Mouse (Mus musculus): ENCODE results near the gene Bcl11a. TPM values are rescaled to one million over a fixed set of nuclear protein-coding genes. Genes with fewer than 3 reads are reported as not detected.

Gene Bcl11a
- total and polyA plus RNA-seq, 3 experiments, result 37.0 to 112 (median 83.8) TPM

- no peak overlapping the region for H3K4me3 ChIP-seq (ENCODE audit: control insufficient read depth in 1 of 2, insufficient read depth in 1 of 2, low read depth in 2 of 2, low read length in 2 of 2)
- H3K9me3 ChIP-seq (replicated peaks; ENCODE audit: insufficient read depth, low read length), result no peaks in the 10 kb centered on the region
- no peak overlapping the region for H3K9ac ChIP-seq (ENCODE audit: control insufficient read depth, low read depth, low read length, poor library complexity, severe bottlenecking)
- H3K79me2 ChIP-seq (ENCODE audit: control insufficient read depth, insufficient read depth, low read length, poor library complexity), result peaks cover 76% of the 10 kb centered on the region
- H3K27ac ChIP-seq (ENCODE audit: control insufficient read depth, low read depth, low read length), result peak overlapping the region; percentile 100
- H3K27me3 ChIP-seq (ENCODE audit: control insufficient read depth in 1 of 2, insufficient read depth in 2 of 2, low read length in 2 of 2), result no peaks in the 10 kb centered on the region
- TF ChIP-seq RAD21 (IDR thresholded peaks at IDR 0.05; ENCODE audit: low read depth, low read length), result peak; percentile 6
- TF ChIP-seq EP300 (IDR thresholded peaks at IDR 0.05; ENCODE audit: low read depth in 1 of 2, low read length in 2 of 2), result peak; percentile 26 to 52; a peak in 2 of 4 replicates
- TF ChIP-seq UBTF (IDR thresholded peaks at IDR 0.05; ENCODE audit: borderline replicate concordance, insufficient read depth, low read depth, low read length), result no peak
- peak; percentile 37 to 61 (median 51) for TF ChIP-seq CTCF (IDR thresholded peaks at IDR 0.05 in 2 of 3, conservative IDR thresholded peaks at IDR 0.05 in 1 of 3; ENCODE audit: control insufficient read depth in 1 of 3, insufficient read depth in 1 of 3, low read depth in 2 of 3, low read length in 3 of 3, poor library complexity in 1 of 3, severe bottlenecking in 1 of 3)
- peak; percentile 48 for TF ChIP-seq SMC3 (IDR thresholded peaks at IDR 0.05; ENCODE audit: low read depth, low read length)
- peak; percentile 61; the same call in 1 of the 2 replicates for TF ChIP-seq ETS1 (IDR thresholded peaks at IDR 0.05; ENCODE audit: low read depth, low read length)
- peaks cover 46 to 62% of the 10 kb centered on the region in 2 experiments for H3K36me3 ChIP-seq (ENCODE audit: control insufficient read depth in 1 of 2, insufficient read depth in 2 of 2, low read length in 2 of 2)
- peak; percentile 68 for DNase-seq (ENCODE audit: low read depth, low spot score)
- H3K4me1 ChIP-seq (ENCODE audit: control insufficient read depth in 1 of 2, insufficient read depth in 2 of 2, low read length in 2 of 2), result peaks cover 33 to 49% of the 10 kb centered on the region in 2 experiments
Observed at GRCm38 (mm10) chr11:24139952-24140351, 62.1 kb downstream of the Bcl11a start.

GRCm38 (mm10) chr11:24140948-24141347, 63.1 kb downstream of the Bcl11a start:
- no peak for DNase-seq (ENCODE audit: low read depth, low spot score)
- Histone ChIP-seq H3K27ac (ENCODE audit: control insufficient read depth, low read depth, low read length) (peak overlapping the region; percentile 100; the same call in 1 of the 2 replicates), H3K4me1 (ENCODE audit: control insufficient read depth in 1 of 2, insufficient read depth in 2 of 2, low read length in 2 of 2) (peaks cover 25 to 39% of the 10 kb centered on the region in 2 experiments)

GRCm38 (mm10) chr11:24141479-24142251, 63.8 kb downstream of the Bcl11a start:
- Histone ChIP-seq H3K9ac (ENCODE audit: control insufficient read depth, low read depth, low read length, poor library complexity, severe bottlenecking) (no peak overlapping the region), H3K4me3 (ENCODE audit: control insufficient read depth in 1 of 2, insufficient read depth in 1 of 2, low read depth in 2 of 2, low read length in 2 of 2) (no peak overlapping the region), H3K27ac (ENCODE audit: control insufficient read depth, low read depth, low read length) (no peak overlapping the region), H3K4me1 (ENCODE audit: control insufficient read depth in 1 of 2, insufficient read depth in 2 of 2, low read length in 2 of 2) (peaks cover 22 to 41% of the 10 kb centered on the region in 2 experiments), H3K79me2 (ENCODE audit: control insufficient read depth, insufficient read depth, low read length, poor library complexity) (peaks cover 87% of the 10 kb centered on the region), H3K36me3 (ENCODE audit: control insufficient read depth in 1 of 2, insufficient read depth in 2 of 2, low read length in 2 of 2) (peaks cover 58 to 61% of the 10 kb centered on the region in 2 experiments), H3K9me3 (replicated peaks; ENCODE audit: insufficient read depth, low read length) (no peaks in the 10 kb centered on the region), H3K27me3 (ENCODE audit: control insufficient read depth in 1 of 2, insufficient read depth in 2 of 2, low read length in 2 of 2) (no peaks in the 10 kb centered on the region)
- no peak for DNase-seq (ENCODE audit: low read depth, low spot score)
- TF ChIP-seq MAX (IDR thresholded peaks at IDR 0.05; ENCODE audit: low read length) (no peak), RAD21 (IDR thresholded peaks at IDR 0.05; ENCODE audit: low read depth, low read length) (no peak), NELFE (IDR thresholded peaks at IDR 0.05; ENCODE audit: low read depth, low read length) (no peak), MEF2A (IDR thresholded peaks at IDR 0.05; ENCODE audit: extremely low read depth, insufficient replicate concordance, low read depth, low read length, poor library complexity, severe bottlenecking) (no peak), EP300 (IDR thresholded peaks at IDR 0.05; ENCODE audit: low read depth in 1 of 2, low read length in 2 of 2) (no peak), JUND (IDR thresholded peaks at IDR 0.05; ENCODE audit: low read depth, low read length) (no peak), MYC (IDR thresholded peaks at IDR 0.05; ENCODE audit: low read depth, low read length) (no peak), USF2 (IDR thresholded peaks at IDR 0.05; ENCODE audit: borderline replicate concordance in 1 of 2, insufficient read depth in 1 of 2, low read depth in 1 of 2, low read length in 2 of 2) (no peak), TCF12 (IDR thresholded peaks at IDR 0.05; ENCODE audit: low read depth, low read length) (no peak), ZC3H11A (IDR thresholded peaks at IDR 0.05; ENCODE audit: low read depth, low read length) (no peak), NRF1 (IDR thresholded peaks at IDR 0.05; ENCODE audit: insufficient read depth, low read depth, low read length, poor library complexity, severe bottlenecking) (no peak), CTCF (IDR thresholded peaks at IDR 0.05 in 2 of 3, conservative IDR thresholded peaks at IDR 0.05 in 1 of 3; ENCODE audit: control insufficient read depth in 1 of 3, insufficient read depth in 1 of 3, low read depth in 2 of 3, low read length in 3 of 3, poor library complexity in 1 of 3, severe bottlenecking in 1 of 3) (no peak)

More at GRCm38 (mm10) chr11:24140948-24141347, 63.1 kb downstream of the Bcl11a start:
- no peaks in the 10 kb centered on the region for H3K9me3 ChIP-seq (replicated peaks; ENCODE audit: insufficient read depth, low read length)
- TF ChIP-seq MAZ (IDR thresholded peaks at IDR 0.05; ENCODE audit: low read depth, low read length) (no peak), E2F4 (IDR thresholded peaks at IDR 0.05; ENCODE audit: borderline replicate concordance, low read depth, low read length) (no peak), MAFK (IDR thresholded peaks at IDR 0.05; ENCODE audit: borderline replicate concordance, low read depth, low read length) (no peak), SIN3A (IDR thresholded peaks at IDR 0.05; ENCODE audit: low read length) (no peak), MAX (IDR thresholded peaks at IDR 0.05; ENCODE audit: low read length) (no peak), KAT2A (conservative IDR thresholded peaks at IDR 0.05; ENCODE audit: low read depth, low read length) (no peak), ETS1 (IDR thresholded peaks at IDR 0.05; ENCODE audit: low read depth, low read length) (no peak), CHD1 (IDR thresholded peaks at IDR 0.05; ENCODE audit: low read depth, low read length) (no peak), MYB (IDR thresholded peaks at IDR 0.05; ENCODE audit: low read depth, low read length) (no peak), UBTF (IDR thresholded peaks at IDR 0.05; ENCODE audit: borderline replicate concordance, insufficient read depth, low read depth, low read length) (no peak), HCFC1 (IDR thresholded peaks at IDR 0.05; ENCODE audit: low read depth, low read length) (no peak), EP300 (IDR thresholded peaks at IDR 0.05; ENCODE audit: low read depth in 1 of 2, low read length in 2 of 2) (no peak), POLR2A (IDR thresholded peaks at IDR 0.05; ENCODE audit: control insufficient read depth in 1 of 2, insufficient read depth in 1 of 2, low read depth in 1 of 2, low read length in 2 of 2, poor library complexity in 1 of 2) (no peak), ZMIZ1 (IDR thresholded peaks at IDR 0.05; ENCODE audit: low read depth, low read length) (no peak), USF1 (IDR thresholded peaks at IDR 0.05; ENCODE audit: low read depth, low read length) (no peak), NELFE (IDR thresholded peaks at IDR 0.05; ENCODE audit: low read depth, low read length) (no peak; the same call in 1 of the 2 replicates)
- H3K9ac ChIP-seq (ENCODE audit: control insufficient read depth, low read depth, low read length, poor library complexity, severe bottlenecking), result no peak overlapping the region
- H3K79me2 ChIP-seq (ENCODE audit: control insufficient read depth, insufficient read depth, low read length, poor library complexity), result peaks cover 81% of the 10 kb centered on the region
- H3K27me3 ChIP-seq (ENCODE audit: control insufficient read depth in 1 of 2, insufficient read depth in 2 of 2, low read length in 2 of 2), result no peaks in the 10 kb centered on the region
- peaks cover 54 to 56% of the 10 kb centered on the region in 2 experiments for H3K36me3 ChIP-seq (ENCODE audit: control insufficient read depth in 1 of 2, insufficient read depth in 2 of 2, low read length in 2 of 2)
- no peak overlapping the region for H3K4me3 ChIP-seq (ENCODE audit: control insufficient read depth in 1 of 2, insufficient read depth in 1 of 2, low read depth in 2 of 2, low read length in 2 of 2)

Data from MEL (cell line).